Mouse (Mus musculus): ENCODE measurements around the gene Pagr1a.

- peak; percentile 45; the same call in 1 of the 2 replicates for TF ChIP-seq POLR2A (IDR thresholded peaks at IDR 0.05; ENCODE audit: low read depth, low read length)
- TF ChIP-seq CTCF (IDR thresholded peaks at IDR 0.05; ENCODE audit: extremely low read depth, insufficient read length, insufficient replicate concordance, low read depth, low read length): no peak
Observed at GRCm38 (mm10) chr7:127012845-127013244, 4.3 kb downstream of the Pagr1a start.

Data from small intestine, adult 2 months (tissue).